Mouse (Mus musculus): ENCODE results near the gene Clec16a.

- TF ChIP-seq CTCF (IDR thresholded peaks at IDR 0.05; ENCODE audit: low read depth) (no peak), EP300 (IDR thresholded peaks at IDR 0.05; ENCODE audit: low read depth) (no peak)
Observed at GRCm38 (mm10) chr16:10781862-10782371, 236.8 kb downstream of the Clec16a start.
